Mouse (Mus musculus): ENCODE measurements around the gene Rpl22. TPM values are rescaled to one million over a fixed set of nuclear protein-coding genes. Genes with fewer than 3 reads are reported as not detected.

The Rpl22 gene
- 226 and 250 TPM in 2 replicates for polyA plus RNA-seq (2015; fragmentation: Nextera tagmentation; extraction: Ambion mirVana)

GRCm38 (mm10) chr4:152325574-152326411 lies at the start of gene Rpl22:
Gene Rpl22, plus strand, starts transcription at chr4:152325742.
- H3K27me3 ChIP-seq (replicated peaks) = no peaks in the 10 kb centered on the region
- H3K9ac ChIP-seq = peak within 1 kb of the TSS; percentile 95
- peak within 1 kb of the TSS; percentile 81 for H3K4me3 ChIP-seq
- no peaks in the 10 kb centered on the region for H3K9me3 ChIP-seq
- ATAC-seq (ENCODE audit: extremely low read depth, insufficient number of reproducible peaks, low FRiP score, low TSS enrichment) = peak; percentile 90
- peak within 1 kb of the TSS; percentile 83 for H3K4me2 ChIP-seq
- WGBS = under 1% methylated on average over 70 of the region's 70 CpGs
- peaks cover 14% of the 10 kb centered on the region for H3K4me1 ChIP-seq
- peaks cover 34% of the 10 kb centered on the region for H3K36me3 ChIP-seq
- H3K27ac ChIP-seq (replicated peaks) = peak within 1 kb of the TSS; percentile 69

GRCm38 (mm10) chr4:152276389-152277347 lies 48.9 kb upstream of the Rpl22 start:
- H3K27me3 ChIP-seq (replicated peaks) = peaks cover 37% of the 10 kb centered on the region
- 50% methylated on average over 10 of the region's 10 CpGs for WGBS
- no peak overlapping the region for H3K9ac ChIP-seq
- no peak overlapping the region for H3K4me2 ChIP-seq
- H3K4me3 ChIP-seq = no peak overlapping the region
- H3K27ac ChIP-seq (replicated peaks) = no peak overlapping the region
- peaks cover 51% of the 10 kb centered on the region for H3K4me1 ChIP-seq
- peaks cover 29% of the 10 kb centered on the region for H3K36me3 ChIP-seq
- no peaks in the 10 kb centered on the region for H3K9me3 ChIP-seq
- ATAC-seq (ENCODE audit: extremely low read depth, insufficient number of reproducible peaks, low FRiP score, low TSS enrichment) = no peak

GRCm38 (mm10) chr4:152277916-152278315 lies 47.6 kb upstream of the Rpl22 start:
- Histone ChIP-seq H3K9me3 (no peaks in the 10 kb centered on the region), H3K4me3 (no peak overlapping the region), H3K4me2 (no peak overlapping the region), H3K27ac (replicated peaks) (no peak overlapping the region), H3K27me3 (replicated peaks) (peaks cover 50% of the 10 kb centered on the region), H3K36me3 (peaks cover 39% of the 10 kb centered on the region), H3K4me1 (peaks cover 42% of the 10 kb centered on the region), H3K9ac (no peak overlapping the region)
- no peak for ATAC-seq (ENCODE audit: extremely low read depth, insufficient number of reproducible peaks, low FRiP score, low TSS enrichment)
- WGBS = 67% methylated on average over 2 of the region's 2 CpGs

GRCm38 (mm10) chr4:152278986-152279385 lies 46.6 kb upstream of the Rpl22 start:
- WGBS = 83% methylated on average over 23 of the region's 23 CpGs
- Histone ChIP-seq H3K9me3 (no peaks in the 10 kb centered on the region), H3K4me2 (no peak overlapping the region), H3K36me3 (peaks cover 39% of the 10 kb centered on the region), H3K27ac (replicated peaks) (no peak overlapping the region), H3K4me3 (no peak overlapping the region), H3K4me1 (peaks cover 40% of the 10 kb centered on the region), H3K9ac (no peak overlapping the region), H3K27me3 (replicated peaks) (peaks cover 59% of the 10 kb centered on the region)
- no peak for ATAC-seq (ENCODE audit: extremely low read depth, insufficient number of reproducible peaks, low FRiP score, low TSS enrichment)

- H3K27me3 ChIP-seq (replicated peaks) = peaks cover 70% of the 10 kb centered on the region
- H3K9me3 ChIP-seq = no peaks in the 10 kb centered on the region
- no peak overlapping the region for H3K27ac ChIP-seq (replicated peaks)
- no peak overlapping the region for H3K9ac ChIP-seq
- no peak overlapping the region for H3K4me3 ChIP-seq
- H3K36me3 ChIP-seq = peaks cover 39% of the 10 kb centered on the region
- ATAC-seq (ENCODE audit: extremely low read depth, insufficient number of reproducible peaks, low FRiP score, low TSS enrichment) = no peak
- 49% methylated on average over 15 of the region's 15 CpGs for WGBS
- peaks cover 25% of the 10 kb centered on the region for H3K4me1 ChIP-seq
- H3K4me2 ChIP-seq = no peak overlapping the region
Measured at GRCm38 (mm10) chr4:152281601-152282000, 43.9 kb upstream of the Rpl22 start.

- peak overlapping the region; percentile 61 for H3K9ac ChIP-seq
- H3K4me1 ChIP-seq = peaks cover 23% of the 10 kb centered on the region
- peak overlapping the region; percentile 64 for H3K4me2 ChIP-seq
- H3K9me3 ChIP-seq = no peaks in the 10 kb centered on the region
- peaks cover 81% of the 10 kb centered on the region for H3K27me3 ChIP-seq (replicated peaks)
- no peak overlapping the region for H3K27ac ChIP-seq (replicated peaks)
- WGBS = 18% methylated on average over 34 of the region's 34 CpGs
- peak overlapping the region; percentile 37 for H3K4me3 ChIP-seq
- no peak for ATAC-seq (ENCODE audit: extremely low read depth, insufficient number of reproducible peaks, low FRiP score, low TSS enrichment)
- peaks cover 39% of the 10 kb centered on the region for H3K36me3 ChIP-seq
Measured at GRCm38 (mm10) chr4:152282721-152283120, 42.8 kb upstream of the Rpl22 start.

GRCm38 (mm10) chr4:152283186-152283950 lies 42.2 kb upstream of the Rpl22 start:
- peaks cover 37% of the 10 kb centered on the region for H3K36me3 ChIP-seq
- peak; percentile 56; the same call in 1 of the 2 replicates for ATAC-seq (ENCODE audit: extremely low read depth, insufficient number of reproducible peaks, low FRiP score, low TSS enrichment)
- H3K9me3 ChIP-seq = no peaks in the 10 kb centered on the region
- peaks cover 88% of the 10 kb centered on the region for H3K27me3 ChIP-seq (replicated peaks)
- peak overlapping the region; percentile 64 for H3K4me2 ChIP-seq
- peaks cover 23% of the 10 kb centered on the region for H3K4me1 ChIP-seq
- H3K4me3 ChIP-seq = peak overlapping the region; percentile 37
- no peak overlapping the region for H3K27ac ChIP-seq (replicated peaks)
- peak overlapping the region; percentile 61 for H3K9ac ChIP-seq
- 6% methylated on average over 70 of the region's 70 CpGs for WGBS

GRCm38 (mm10) chr4:152285505-152285904 lies 40.0 kb upstream of the Rpl22 start:
- Histone ChIP-seq H3K9me3 (no peaks in the 10 kb centered on the region; the same call in 1 of the 2 replicates), H3K4me2 (no peak overlapping the region), H3K4me1 (peaks cover 27% of the 10 kb centered on the region), H3K9ac (no peak overlapping the region), H3K4me3 (no peak overlapping the region), H3K27me3 (replicated peaks) (peaks cover 93% of the 10 kb centered on the region), H3K27ac (replicated peaks) (no peak overlapping the region), H3K36me3 (peaks cover 19% of the 10 kb centered on the region)
- WGBS = 5% methylated on average over 10 of the region's 10 CpGs
- ATAC-seq (ENCODE audit: extremely low read depth, insufficient number of reproducible peaks, low FRiP score, low TSS enrichment) = no peak

GRCm38 (mm10) chr4:152286183-152286582 lies 39.4 kb upstream of the Rpl22 start:
- peaks cover 13% of the 10 kb centered on the region for H3K36me3 ChIP-seq
- no peak for ATAC-seq (ENCODE audit: extremely low read depth, insufficient number of reproducible peaks, low FRiP score, low TSS enrichment)
- peaks cover 93% of the 10 kb centered on the region for H3K27me3 ChIP-seq (replicated peaks)
- H3K27ac ChIP-seq (replicated peaks) = no peak overlapping the region
- peak overlapping the region; percentile 36 for H3K4me2 ChIP-seq
- H3K9ac ChIP-seq = no peak overlapping the region
- H3K4me1 ChIP-seq = peaks cover 28% of the 10 kb centered on the region
- H3K4me3 ChIP-seq = no peak overlapping the region
- H3K9me3 ChIP-seq = no peaks in the 10 kb centered on the region; the same call in 1 of the 2 replicates
- WGBS = 5% methylated on average over 32 of the region's 32 CpGs

GRCm38 (mm10) chr4:152286887-152287286 lies 38.7 kb upstream of the Rpl22 start:
- no peak for ATAC-seq (ENCODE audit: extremely low read depth, insufficient number of reproducible peaks, low FRiP score, low TSS enrichment)
- H3K9ac ChIP-seq = no peak overlapping the region
- H3K4me3 ChIP-seq = no peak overlapping the region
- peaks cover 28% of the 10 kb centered on the region for H3K4me1 ChIP-seq
- peaks cover 8% of the 10 kb centered on the region for H3K36me3 ChIP-seq
- WGBS = 6% methylated on average over 26 of the region's 26 CpGs
- H3K27me3 ChIP-seq (replicated peaks) = peaks cover 93% of the 10 kb centered on the region
- H3K9me3 ChIP-seq = no peaks in the 10 kb centered on the region; the same call in 1 of the 2 replicates
- no peak overlapping the region for H3K4me2 ChIP-seq
- H3K27ac ChIP-seq (replicated peaks) = no peak overlapping the region

Measured in heart, embryonic 13.5 days (tissue).